Mouse (Mus musculus): ENCODE data around the gene Gatb. TPM values are rescaled to one million over a fixed set of nuclear protein-coding genes. Genes with fewer than 3 reads are reported as not detected.

The Gatb gene
- total RNA-seq, 4 experiments from 2014 or later, result 50.0 to 58.3 (median 53.4) TPM

- DNase-seq (ENCODE audit: low spot score), result no peak
These were observed 124.6 kb downstream of the Gatb start for GRCm38 (mm10) chr3:85698496-85698895.

DNA sequence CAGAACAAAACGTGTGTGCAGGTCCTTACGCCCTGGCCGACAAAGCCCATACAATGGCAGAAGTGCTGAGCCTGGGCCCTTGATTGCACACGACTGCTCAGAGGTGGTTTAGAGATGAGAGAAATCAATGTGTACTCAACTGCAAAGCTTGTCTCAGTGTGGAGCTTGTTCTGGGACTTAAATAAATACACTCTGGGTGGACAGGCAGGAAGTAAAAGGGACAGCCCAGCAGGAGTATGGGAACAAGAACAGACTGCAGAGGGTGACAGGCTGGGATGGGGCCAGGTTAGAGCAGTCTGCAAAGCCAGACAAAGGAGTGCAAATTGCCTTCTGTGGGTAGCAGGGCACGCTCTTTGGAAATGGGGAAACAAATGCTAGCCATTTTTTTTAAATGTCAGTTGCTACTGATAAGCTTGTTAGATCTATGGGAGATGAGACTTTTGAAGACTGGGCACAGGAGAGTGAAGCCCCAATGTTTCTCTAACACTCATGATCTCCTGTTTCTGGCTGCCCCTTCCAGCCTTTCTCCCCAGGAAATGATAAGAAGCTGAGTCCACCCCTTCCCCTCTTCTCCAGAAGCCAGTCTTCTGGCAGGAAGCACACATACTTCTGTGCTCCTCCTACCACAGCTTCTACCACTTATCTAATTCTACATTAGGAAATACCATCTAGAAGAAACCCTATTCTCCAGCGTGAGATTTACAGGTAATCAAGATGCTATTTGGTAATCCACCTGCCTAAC lies 129.4 kb downstream of the Gatb start:
- no peak for DNase-seq (ENCODE audit: low spot score)

Other genes starting within 250 kb of the Gatb start
- gene Fam160a1, start 243.2 kb downstream of the Gatb start, total RNA-seq (2022), result 10 to 100 TPM; 54.1 to 61.6 (median 58.5) TPM

Measured in heart, adult 8-10 months (tissue).